Mouse (Mus musculus) heart, adult 9 months (tissue): ENCODE measurements around the gene Tbc1d4.

Experiments used
- DNase-seq, 2 experiments: peaks; one replicate each; pipeline ENCODE4 v3.0.0; 2022; ENCODE audit warnings: low spot score in 2 of 2

Tbc1d4 gene

DNA sequence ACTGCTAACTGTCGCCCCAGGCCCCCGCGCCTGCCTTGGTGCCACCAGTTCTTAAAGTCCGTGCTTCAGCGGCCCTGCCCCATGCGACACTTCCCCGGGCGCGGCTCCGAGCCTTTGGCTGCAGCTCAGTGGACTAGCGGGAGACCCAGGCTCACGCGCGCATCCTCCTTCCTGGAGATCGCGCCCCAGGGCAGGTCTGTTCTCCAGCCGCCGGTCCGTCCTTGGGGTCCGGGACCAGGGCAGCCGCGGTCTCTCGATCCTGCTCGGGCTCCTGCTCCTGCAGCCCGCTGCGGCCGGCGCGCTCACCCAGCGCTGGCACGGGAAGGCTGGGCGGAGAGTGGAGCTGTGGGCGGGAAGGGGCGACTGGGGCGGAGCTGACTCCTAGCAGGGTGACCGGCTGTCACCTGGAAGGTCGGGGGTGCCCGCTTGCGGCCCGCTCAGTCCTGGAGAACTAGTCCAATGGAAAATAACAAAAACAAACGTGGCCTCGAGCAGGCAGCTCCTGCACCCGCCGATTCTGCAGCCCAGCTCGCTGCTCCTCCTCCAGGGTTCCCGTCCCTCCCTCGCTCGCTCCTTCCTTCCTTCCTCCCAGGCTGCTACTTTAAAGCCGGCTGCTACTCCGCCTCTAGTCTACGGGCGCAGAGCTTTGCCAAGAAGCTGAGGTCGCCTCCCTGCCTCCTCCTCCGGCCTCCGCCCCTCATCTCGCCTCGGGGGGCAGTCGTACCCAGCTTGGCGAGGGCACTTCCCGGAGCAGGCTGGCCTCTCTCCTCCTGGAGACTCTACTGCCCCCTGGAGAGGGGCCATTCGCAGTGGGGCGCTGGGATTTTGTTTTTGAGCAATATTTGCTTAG is at the start of gene Tbc1d4:
Tbc1d4 (minus strand) TSS at position 673 of the 850 bp plus-strand sequence.
- DNase-seq, result peak; percentile 84 to 85

DNA sequence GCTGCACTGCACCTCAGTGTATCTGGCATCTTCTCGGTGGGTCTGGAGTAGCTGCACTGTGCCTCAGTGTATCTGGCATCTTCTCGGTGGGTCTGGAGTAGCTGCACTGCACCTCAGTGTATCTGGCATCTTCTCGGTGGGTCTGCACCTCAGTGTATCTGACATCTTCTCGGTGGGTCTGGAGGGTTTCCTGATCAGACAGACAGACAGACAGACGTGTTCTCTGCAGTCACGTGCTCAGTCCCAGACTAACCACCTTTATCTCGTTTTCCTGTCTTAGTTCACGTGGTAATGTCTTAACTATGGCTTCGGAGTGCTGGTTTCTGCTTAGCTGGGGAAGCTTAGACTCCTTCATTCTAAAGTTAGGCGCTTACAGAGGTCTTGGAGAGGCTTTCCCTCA is 47.3 kb upstream of the Tbc1d4 start:
- DNase-seq, result no peak

DNA sequence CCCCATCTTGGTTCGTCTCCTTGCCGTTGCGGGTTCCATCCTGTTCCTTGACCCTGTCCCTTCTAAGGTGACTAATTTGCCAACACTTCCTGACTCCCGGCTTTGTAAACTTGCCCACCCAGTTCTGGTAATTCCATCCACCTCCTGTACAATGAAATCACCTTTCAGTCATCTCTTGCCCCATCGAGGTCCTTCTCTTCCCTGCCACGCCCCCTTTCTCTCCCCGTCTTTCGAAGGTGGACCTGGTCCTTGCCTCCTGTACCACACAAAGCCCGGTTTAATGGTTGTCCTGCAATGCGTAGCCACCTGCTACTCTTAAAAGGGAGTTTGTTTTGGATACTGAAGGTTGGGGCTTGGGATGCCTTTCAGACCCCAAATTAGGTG is 45.5 kb upstream of the Tbc1d4 start:
- no peak for DNase-seq

DNA sequence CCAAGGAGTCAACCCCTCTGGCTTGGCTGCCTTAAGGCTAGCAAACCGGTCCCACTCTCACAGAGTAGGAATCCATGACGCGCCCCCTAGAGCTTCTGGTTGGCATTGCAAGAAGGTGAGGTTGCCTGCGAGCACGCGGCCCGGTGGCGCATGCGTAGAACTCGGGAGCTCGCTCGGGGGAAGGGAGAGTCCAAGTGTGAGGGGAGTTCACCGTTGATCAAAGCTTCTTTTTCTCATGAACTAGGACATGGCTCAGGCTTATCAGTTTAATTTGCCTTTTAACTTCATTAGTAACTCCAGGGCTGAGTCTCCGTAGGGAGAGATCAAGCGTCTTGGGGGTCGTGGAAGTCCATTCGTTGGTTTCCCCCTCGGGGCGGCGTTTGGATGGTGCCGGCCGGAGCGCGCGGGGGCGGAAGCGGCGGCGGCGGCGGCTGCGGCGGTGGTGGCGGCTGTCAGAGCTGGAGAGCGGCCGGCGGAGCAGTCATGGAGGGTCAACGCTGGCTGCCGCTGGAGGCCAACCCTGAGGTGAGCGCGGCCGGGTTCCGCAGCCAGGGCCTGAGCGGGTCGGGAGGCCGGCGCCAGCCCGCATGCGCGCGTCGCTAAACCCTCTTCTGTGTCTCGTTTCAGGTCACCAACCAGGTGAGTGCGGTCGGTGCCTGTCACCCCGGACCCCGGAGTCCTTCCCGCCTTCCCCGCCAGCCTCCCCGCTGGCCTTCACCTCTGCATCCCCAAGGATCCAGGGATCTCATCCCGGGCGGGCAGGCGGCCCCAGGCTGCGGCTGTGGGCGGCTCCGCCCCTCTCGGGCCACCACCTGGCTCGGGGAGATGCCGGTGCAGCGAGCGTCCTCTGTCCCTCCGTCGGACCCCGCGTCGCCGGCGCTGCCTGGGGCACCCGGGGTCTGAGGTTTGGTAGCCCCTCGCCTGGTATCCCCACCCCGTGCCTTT is 44.9 kb upstream of the Tbc1d4 start, which contains the start of gene Uchl3:
Uchl3 (plus strand) TSS at position 387 of the 945 bp plus-strand sequence.
- peak; percentile 95 to 96 for DNase-seq

DNA sequence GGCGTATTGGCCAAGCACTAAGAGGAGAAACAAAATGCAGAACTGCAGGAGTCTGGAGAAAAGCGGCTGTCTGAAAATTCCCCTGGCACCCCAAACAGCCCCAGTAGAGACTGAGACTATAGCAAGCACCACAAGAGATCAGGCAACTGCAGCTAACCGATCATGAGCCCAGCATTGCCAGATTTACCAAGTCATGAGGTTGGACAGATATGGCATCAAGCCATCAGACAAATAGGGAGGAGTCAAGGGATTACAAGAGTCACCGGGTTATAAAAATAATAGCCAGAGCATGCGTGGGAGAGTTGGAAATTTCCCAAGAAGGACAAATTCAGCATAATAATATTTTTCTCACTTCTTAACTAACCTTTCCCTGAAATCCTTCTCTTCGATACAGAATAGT is 43.6 kb upstream of the Tbc1d4 start:
- peak; percentile 12 to 25 for DNase-seq

DNA sequence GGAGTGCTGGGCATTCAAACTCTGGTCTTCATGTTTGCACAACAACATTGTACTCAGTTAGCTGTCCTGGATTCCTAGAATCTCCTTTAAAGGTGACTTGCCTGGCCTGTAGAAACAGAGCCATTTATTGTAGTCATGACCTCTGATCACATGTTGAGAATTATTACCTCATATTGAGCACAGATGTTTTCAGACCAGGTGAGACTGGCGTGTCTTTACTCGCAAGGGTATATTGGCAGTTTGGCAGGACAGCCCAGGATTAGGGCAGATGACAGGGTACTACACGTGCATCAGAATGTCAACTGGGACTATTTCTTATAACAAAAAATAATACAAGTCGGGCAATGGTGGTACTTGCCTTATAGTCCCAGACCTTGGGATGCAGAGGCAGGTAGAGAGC is 41.6 kb upstream of the Tbc1d4 start:
- DNase-seq, result no peak

DNA sequence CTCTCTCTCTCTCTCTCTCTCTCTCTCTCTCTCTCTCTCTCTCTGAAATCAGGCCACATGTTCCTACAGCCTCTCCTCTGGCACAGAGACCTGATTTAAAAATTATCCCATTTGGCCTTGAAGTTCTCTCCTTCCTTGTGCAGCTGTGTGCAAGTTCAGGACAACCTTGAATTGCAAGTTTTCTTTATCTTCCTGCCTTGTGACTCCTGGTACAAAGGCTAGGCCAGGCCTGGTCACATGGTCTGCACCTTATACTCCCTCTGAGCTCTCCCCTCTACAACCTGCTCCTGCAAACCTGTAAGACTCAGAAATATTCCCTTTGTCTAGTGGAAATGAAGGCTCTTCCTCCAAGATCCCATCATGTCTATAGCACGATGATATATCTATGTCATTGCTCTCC is 36.0 kb upstream of the Tbc1d4 start:
- DNase-seq, result no peak

DNA sequence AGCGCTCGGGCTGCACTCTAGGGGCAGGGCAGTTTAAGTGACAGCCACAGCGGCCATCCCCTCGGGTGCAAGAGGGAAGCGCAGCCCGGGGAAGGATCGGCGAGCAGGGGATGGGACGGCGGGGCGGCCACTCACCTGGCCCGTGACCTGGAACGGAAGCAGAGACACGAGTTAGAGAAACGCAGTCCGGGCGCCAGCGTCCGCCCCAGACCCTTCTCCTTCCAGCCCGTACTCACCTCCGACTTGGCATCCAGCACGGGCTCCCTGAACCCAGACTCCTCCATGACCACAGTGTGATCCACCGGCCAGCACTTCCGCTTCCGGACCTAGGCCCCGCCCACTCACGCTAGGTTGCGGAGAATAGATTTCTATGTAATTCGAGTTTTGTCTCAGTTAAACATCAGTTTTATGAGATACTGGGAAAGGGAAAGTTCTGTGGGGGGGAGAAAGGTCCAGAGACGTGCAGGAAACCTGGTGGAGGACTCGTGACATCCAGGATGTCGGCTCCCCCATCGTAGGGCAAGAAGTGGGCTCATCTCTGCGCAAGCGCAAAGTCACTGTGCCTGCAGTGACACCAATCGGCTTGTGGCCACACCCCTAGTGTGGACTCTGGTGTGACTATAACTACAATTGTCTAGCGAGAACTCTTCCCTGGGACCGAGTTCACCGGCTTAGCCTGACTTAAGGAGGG is 31.3 kb upstream of the Tbc1d4 start, which contains the start of gene Commd6:
Commd6 (minus strand) TSS at position 534 of the 691 bp plus-strand sequence.
- peak; percentile 95 for DNase-seq

DNA sequence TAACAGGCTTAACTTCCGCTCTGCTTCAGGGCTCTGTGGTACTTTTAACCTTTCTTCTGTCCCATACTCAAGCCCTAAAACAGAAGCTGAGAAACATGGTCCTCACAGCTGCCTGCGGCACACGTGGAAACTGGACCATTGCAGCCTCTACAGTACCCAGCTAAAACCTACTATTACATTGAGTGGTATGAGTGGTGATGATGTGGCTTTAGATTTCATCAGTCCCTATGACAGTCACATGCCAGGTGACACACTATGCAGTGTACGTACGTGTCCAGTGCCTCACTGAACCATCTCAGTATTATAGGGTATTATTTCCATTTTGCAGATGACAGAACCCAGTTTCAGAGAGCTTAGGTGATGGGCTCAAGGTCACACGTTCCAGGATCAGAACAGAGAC is 28.4 kb upstream of the Tbc1d4 start:
- DNase-seq, result no peak

DNA sequence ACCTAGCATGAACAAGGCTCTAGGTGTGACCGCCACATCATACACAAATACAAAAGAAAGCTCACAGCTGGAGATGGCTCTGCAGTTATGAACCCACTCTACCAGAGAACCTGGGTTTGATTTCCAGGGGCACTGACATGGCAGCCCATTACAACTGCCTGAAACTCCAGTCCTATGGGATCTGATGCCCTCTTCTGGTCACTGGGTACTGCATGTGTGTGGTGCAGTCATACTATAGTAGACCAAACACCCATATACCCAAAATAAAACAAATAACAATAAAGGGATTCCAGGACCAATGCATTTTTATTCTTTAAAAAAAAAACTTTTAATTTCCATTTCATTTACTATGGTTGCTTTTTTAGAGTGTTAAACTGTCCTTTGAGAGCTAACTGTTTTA is 26.8 kb upstream of the Tbc1d4 start:
- DNase-seq, result no peak

DNA sequence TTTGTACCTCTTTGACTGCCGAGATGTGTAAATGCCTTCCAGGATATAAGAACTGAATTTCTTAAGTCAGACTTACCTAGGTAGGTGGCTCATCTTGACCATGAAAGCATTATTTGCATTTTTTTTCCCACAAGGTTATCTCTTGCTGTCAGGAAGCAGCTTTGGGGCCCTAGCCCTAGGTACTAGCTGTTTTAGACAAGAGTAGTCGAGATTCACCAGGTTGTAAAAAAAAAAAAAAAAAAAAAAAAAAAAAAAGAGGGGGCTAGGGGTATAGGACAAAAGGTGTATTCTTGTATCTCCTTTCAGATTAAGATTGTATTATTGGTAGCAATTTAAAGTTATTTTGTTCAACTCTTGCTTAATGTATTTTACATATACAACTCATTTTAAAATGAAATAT is 21.6 kb upstream of the Tbc1d4 start:
- DNase-seq, result no peak

DNA sequence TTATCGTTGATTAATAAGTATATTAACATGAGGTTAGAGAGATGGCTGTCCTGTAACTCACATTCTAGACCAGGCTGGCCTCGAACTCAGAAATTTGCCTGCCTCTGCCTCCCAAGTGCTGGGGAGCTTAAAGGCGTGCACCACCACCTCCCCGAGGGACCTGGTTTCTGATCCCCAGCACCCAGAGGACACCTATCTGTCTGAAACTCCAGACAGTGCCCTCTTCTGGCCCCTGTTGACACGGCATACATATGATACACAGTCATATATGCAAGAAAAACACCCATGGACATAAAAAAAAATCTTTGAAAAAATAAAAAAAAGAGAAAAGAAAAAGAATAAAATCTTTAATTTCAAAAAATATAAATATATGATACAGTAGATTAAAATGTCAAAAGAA is 8.7 kb upstream of the Tbc1d4 start:
- no peak for DNase-seq

DNA sequence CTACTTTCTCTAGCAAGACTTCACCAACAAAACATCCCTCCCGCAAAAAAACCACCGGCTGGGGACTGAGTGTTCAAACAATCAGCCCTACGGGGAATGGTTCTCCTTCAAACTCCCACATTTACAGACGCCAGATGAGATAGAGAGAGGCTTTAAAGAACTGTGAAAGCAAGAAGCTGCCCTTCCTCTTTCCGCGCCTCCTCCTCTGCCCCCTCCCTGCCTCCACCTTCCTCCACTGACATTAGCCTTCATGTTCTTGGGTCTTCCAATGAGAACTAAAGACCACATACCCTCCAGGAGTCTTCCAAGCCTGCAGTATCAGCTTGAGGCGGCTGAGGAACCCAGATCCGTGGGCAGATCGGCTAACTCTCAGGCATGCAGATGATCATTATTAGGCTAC is 7.2 kb upstream of the Tbc1d4 start:
- DNase-seq, result no peak

DNA sequence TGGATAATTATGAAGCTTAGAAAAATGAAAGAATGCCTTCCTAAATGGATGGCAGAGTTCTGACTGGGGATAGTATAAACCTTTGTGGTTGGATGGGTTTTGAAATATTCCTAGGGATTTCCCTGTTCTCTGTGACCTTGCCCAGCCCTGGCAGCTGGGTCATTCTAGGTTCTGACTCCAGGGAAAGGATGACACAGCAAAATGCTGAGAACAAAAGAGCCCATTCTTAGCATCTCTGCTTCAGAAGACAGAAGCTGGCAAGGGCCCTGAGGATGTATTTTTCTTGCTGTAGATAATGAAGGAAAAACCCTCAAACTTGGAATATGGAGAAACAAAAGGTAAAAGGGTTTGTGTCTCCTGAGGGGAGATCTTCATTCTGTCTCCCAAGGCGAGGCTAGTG is 4.2 kb upstream of the Tbc1d4 start:
- DNase-seq, result no peak

DNA sequence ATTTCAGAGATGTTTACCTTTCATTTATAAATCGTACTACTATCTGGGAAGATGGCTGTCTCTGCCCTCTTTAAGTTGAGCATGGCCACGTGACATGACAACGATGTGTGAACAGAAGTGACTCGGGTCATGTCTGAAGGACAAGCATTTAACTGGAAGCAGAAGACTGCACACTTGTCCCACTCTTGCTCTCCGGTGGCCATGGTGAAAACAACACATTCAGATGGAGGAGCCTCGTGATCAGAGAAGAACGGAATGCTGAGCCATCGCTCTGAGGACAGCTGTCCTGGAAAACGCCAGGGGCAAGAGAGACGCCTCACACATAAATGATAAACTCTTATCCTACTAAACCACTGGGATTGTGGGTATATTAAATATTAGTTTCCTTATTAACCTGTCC is 1.7 kb upstream of the Tbc1d4 start:
- DNase-seq, result no peak

DNA sequence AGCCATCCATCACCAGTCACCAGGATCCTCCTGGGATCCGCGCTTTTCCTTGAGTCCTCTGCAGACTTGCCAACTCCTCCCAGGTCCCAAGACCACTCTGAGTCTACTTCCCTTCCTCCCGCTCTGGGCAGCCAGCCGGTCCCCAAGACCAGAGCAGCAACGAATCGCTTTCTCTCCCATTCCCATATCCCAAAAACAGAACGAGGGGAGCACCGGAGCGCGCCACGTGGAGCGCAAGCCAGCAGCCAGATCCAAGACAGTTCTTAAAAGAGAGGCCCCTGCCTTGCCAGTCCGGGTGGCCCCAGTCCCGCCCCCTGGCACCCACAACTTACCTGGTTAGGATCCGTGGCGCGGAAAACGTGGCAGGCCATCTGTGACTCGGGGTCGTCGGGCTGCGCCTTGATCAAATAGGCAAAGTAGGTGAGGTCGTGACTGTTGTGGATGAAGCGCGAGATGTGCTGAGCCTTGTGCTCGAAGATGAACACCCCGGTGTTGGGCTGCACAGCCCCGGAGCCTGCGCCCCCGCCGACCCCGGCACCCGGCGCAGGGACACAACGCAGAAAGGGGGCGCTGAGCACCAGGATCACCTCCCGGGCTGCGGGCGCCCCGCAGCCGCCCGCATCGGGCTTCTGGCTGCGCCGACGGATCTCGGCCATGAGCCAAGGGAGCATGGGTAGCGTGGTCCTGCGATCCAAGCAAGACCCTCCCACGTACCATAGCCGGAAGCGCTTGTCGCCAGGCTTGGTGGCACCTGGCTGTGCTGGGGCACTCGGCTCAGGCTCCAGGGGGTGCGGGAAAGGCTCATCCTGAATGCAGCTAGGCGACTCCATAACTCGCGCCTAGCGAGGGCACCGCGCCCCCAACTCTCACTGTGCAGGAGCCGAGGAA is 1.1 kb downstream of the Tbc1d4 start:
- DNase-seq, result peak; percentile 26 to 40

DNA sequence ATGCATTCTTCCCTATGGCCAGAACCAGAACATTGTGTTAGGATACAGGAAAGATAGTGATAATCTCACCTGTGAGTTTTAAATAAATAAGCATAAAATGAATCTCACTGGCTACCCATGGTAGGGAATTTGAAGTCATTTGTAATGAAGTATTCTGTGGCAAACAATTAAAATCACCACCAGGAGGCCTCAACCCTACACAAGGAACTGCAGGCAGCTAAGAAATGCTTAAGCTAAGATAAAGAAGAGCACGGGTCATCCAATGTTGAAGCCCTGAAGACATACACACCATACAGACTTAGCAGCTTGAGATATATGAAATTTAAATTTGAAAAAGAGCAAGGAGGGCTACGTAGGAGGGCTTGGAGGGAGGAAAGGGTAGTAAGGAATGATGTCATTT is 3.1 kb downstream of the Tbc1d4 start:
- DNase-seq, result no peak

DNA sequence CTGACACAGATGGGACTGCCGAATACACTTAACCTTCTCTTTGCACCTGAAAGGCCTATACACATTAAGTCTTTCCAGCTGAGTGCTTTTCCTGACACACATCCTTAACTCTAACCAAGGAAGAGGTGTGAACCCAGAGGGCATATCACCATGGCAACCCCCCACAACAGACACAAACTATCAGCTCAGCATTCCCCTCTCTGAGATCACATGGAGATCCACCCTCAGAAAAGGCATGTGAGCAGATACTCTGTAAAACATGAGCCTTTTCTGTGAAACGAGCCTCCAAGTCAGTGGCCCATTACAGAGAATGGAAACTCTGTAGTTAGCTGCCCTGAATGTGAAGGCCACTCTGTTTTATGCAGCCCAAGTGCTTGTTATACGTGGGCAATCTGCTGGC is 6.1 kb downstream of the Tbc1d4 start:
- no peak for DNase-seq

DNA sequence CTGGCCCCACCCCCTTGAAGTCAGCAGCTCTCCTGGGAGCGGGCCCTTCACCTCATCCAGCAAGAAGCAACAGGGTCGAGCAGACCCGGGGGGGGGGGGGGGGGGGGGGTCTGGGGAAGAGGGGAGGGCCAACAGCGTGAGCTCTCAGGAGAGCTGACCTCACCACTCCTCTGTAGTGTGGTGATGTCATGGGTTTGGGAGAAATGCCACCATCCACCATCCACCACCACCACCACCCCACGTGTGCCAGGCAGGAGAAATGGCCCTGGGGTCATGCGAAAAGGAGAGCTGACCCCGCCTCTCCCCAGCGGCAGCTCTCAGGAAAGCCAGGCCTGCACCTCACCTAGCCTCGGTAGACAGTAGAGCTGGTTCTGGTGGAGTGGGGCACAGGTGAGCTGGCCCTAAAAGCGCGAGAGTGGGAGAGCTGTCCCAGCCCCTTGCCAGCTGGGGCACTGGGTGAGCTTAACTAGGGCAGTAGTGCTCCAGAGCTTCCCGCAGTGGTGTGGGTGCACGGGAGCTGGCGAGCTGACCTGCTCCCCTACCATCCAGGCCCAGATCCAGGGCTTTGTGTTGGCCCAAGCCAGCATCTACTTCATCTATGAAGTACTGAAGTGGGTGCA is 11.8 kb downstream of the Tbc1d4 start:
- no peak for DNase-seq

DNA sequence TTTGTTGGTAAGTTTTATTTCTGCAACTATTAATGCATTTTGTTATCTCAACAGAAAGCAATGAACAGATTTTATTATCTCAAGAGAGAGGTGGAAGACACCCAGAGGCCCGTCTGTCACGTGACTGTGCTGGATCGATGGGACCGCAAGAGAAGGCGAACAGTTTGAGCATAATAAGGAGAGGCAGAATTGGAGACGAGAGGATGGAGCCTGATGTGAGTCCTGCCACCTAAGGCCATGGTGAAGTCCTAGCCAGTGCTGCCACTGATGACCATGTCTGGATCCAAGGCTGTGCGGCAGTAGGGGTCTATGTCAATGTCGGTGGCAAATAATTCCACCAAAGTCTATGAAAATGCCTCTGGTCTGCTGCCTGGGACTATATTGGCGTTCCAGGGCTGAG is 12.3 kb downstream of the Tbc1d4 start:
- no peak for DNase-seq
